Mouse (Mus musculus) olfactory bulb, adult 2 months (tissue): ENCODE results near the gene Flt3l.

Source experiments
- CTCF ChIP-seq: fragments of 200-500 bp; IDR thresholded peaks from 2 replicates; pipeline ENCODE4 v1.5.1; 2012; ENCODE audit warnings: low read depth, mild to moderate bottlenecking, low read length, moderate library complexity; ENCODE audit not compliant: insufficient read depth
- POLR2A ChIP-seq: fragments of 200-500 bp; IDR thresholded peaks from 2 replicates; pipeline ENCODE4 v1.6.1; 2012; ENCODE audit warnings: mild to moderate bottlenecking, low read depth, low read length, moderate library complexity; ENCODE audit not compliant: insufficient read depth

DNA sequence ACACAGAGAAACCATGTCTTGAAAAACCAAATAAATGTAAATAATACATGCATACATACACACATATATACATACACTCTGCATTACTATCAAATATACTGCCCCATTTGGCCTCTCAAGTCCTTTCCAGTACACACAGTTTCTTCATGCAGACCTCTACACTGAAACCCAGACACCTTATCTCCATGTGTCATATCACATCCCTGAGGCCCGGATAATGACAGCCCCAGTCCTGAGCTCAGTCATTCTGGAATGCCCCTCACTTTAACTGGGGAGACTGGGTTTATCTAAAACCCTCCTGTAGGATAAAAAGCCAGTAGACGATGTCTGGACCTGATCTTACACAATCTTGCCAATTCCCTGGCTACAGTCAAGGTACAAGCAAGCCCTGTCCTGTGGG lies 22.8 kb downstream of the Flt3l start:
- no peak for TF ChIP-seq POLR2A
- no peak for TF ChIP-seq CTCF
